Mouse (Mus musculus) layer of hippocampus, adult 2 months (tissue): ENCODE results near the gene Rbm28. TPM values are rescaled to one million over a fixed set of nuclear protein-coding genes. Genes with fewer than 3 reads are reported as not detected.

Experiments used
- DNase-seq, 2 experiments: peaks; one replicate each; pipeline ENCODE4 v3.0.0; 2022; ENCODE audit warnings: low spot score in 2 of 2
- H3K27ac ChIP-seq: fragments of 200-600 bp; 2 replicates; pipeline ENCODE4 v1.8.1; 2022
- H3K4me3 ChIP-seq: fragments of 200-600 bp; 2 replicates; pipeline ENCODE4 v1.8.1; 2022; ENCODE audit warnings: mild to moderate bottlenecking
- CTCF ChIP-seq: fragments of 200-600 bp; conservative IDR thresholded peaks from 2 replicates; pipeline ENCODE4 v1.8.1; 2022; ENCODE audit warnings: antibody characterized with exemption, mild to moderate bottlenecking, moderate library complexity
- long read RNA-seq, 2 experiments: library from polyadenylated mRNA; stranded (forward); transcript quantifications; one replicate each; pipeline ENCODE4 v2.0.0; 2021; ENCODE audit warnings: borderline mapping rate in 2 of 2
- total RNA-seq, 2 experiments: library from RNA; stranded (reverse); gene quantifications; 2 replicates each; pipeline ENCODE4 v1.2.3; 2021

Rbm28 gene
- total RNA-seq, result 10 to 100 TPM; 43.6 to 51.0 TPM
- long read RNA-seq, experiment 1, full-length matches to known transcripts, result 14 of 23 reads
- long read RNA-seq, experiment 1, partial matches to known transcripts, result 3 of 23 reads
- long read RNA-seq, experiment 1, other reads (novel, unspliced or antisense), result 6 of 23 reads
- long read RNA-seq, experiment 2, full-length matches to known transcripts, result 14 of 27 reads
- long read RNA-seq, experiment 2, partial matches to known transcripts, result 6 of 27 reads
- long read RNA-seq, experiment 2, other reads (novel, unspliced or antisense), result 7 of 27 reads

DNA sequence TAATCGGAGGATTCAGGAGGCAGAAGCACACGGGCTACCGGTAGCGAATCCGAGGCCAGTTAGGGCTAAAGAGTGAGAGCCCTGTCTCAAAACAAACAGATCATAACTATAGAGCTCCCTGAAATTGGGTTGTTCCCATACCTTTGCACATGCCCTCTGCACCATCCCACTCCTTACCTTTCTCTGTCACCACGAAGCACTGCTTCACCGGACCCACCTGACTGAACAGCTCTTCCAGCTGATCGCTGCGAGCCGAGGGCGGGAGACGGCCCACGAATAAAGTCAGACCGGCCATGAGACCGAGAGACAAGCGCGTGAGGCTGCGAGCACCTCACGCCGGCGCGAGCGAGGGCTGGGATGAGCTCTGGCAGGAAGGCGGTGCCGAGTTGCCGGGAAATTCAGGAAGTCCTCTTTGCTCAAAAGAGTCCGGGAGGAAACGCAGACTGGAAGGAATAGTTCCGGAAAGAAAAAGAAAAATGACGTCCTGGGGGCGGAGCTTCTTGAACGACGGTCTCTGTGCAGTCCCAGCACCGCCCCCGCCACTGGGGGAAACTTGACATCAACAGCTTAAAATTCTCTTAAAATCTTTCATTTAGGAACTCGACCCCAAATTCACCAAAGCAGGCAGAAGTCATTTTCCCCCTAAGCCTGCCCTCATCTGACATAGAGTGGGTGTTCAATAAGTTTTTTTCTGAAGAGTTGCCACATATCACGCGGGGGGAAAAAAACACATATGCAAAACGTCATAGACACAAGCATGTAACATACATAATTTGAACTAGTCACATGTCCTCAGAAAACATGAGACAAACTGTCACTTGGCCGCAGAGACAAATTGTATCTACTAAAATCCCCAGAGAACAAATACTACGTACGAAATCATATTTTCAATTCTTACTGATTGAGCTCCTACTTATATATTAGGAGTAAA is at the start of gene Rbm28:
TSS of gene Rbm28 (minus strand) at position 693 of the 931 bp plus-strand sequence.
- H3K27ac ChIP-seq, result peak within 1 kb of the TSS; percentile 83
- peak within 1 kb of the TSS; percentile 74 for H3K4me3 ChIP-seq
- TF ChIP-seq CTCF, result peak; percentile 31
- peak; percentile 91 to 95 for DNase-seq

GRCm38 (mm10) chr6:29214245-29214644 is 49.4 kb upstream of the Rbm28 start:
- TF ChIP-seq CTCF, result 0 out of 2 replicates have a peak, but pooled peaks have one; percentile 21
- no peak for DNase-seq
- Histone ChIP-seq H3K4me3 (no peak overlapping the region), H3K27ac (peak overlapping the region; percentile 39; the same call in 1 of the 2 replicates)

- Histone ChIP-seq H3K27ac (peak overlapping the region; percentile 39; the same call in 1 of the 2 replicates), H3K4me3 (no peak overlapping the region)
- DNase-seq, result no peak
- no peak for TF ChIP-seq CTCF
Observed at GRCm38 (mm10) chr6:29213436-29213835, 48.6 kb upstream of the Rbm28 start.

DNA sequence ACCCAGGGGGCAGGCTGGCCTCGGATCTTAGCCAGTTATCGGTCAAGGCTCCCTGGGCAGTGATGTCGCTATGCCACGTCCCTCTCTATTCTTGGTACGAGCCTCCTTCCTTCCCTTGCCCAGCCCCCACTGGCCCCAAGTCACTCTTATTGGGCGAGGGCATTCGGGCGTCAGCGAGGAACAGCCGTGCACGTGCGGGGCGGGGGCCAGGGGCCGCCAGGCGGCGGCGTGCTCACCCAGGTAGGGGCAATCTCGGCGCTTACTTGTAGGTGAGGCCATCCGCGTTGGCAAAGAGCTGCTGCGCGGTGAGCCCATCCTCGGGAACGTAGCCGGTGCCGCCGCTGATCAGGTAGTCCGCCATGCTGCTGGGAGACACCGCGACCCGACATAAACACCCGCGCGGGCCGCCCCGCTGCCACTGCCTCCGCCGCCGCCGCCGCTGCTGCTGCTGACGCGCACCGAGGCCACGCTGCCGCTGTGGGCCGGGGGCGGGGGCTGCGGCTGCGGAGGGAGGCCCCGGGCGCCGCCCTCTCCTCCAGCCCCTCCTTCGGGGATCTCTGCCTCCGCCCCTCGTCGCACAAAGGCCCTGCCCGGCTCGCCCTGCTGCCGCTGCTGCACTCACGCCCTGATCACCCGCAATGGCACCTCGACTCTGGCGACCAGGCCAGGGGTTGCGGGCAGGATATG is 47.1 kb upstream of the Rbm28 start:
- Histone ChIP-seq H3K4me3 (peak overlapping the region; percentile 83), H3K27ac (peak overlapping the region; percentile 90)
- DNase-seq, result peak; percentile 53 to 59
- TF ChIP-seq CTCF, result 0 out of 2 replicates have a peak, but pooled peaks have one; percentile 18

DNA sequence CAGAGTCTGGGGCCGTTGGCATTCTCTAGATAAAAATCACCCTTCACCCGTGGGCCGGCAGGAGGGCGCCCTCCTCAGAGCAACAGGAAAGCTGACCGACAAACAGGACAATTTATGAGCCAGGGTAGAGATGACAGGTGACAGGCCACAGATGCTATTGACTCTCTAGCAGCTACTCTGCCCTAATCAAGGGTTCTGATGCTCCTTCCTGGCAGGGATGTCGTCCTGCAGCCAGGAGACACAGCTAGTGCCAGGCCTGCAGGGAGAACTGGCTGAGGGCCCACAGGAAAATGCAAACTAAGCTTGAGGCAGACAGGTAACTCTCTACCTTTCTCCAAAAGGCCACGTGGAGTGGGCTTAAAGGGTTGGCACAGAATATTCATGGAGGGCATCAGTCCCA is 46.3 kb upstream of the Rbm28 start:
- Histone ChIP-seq H3K4me3 (peak overlapping the region; percentile 83), H3K27ac (peak overlapping the region; percentile 90)
- 0 out of 2 replicates have a peak, but pooled peaks have one; percentile 7 for TF ChIP-seq CTCF
- DNase-seq, result no peak

GRCm38 (mm10) chr6:29210231-29210936 is 45.6 kb upstream of the Rbm28 start:
- TF ChIP-seq CTCF, result no peak
- no peak overlapping the region for H3K27ac ChIP-seq
- no peak for DNase-seq
- no peak overlapping the region for H3K4me3 ChIP-seq

DNA sequence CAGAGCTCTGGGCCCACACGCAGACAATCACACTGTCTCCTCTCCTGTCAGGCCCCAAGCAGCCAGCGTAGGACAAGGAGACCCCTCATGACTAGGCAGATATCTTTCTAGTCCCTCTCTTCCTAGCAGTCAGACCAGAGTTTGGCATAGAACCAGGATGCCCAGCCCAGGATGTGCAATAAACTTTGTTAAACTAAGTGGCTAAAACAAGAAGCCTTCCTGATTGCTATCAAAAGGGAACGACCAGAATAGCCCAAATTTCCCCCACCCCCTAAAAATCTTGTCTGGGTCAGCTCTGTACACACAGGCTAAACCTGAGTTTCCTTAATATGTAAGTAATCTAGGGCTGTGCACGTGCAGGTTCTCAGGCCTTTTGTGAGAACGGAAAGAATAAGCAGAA is 43.4 kb upstream of the Rbm28 start:
- DNase-seq, result no peak
- no peak overlapping the region for H3K27ac ChIP-seq
- no peak for TF ChIP-seq CTCF
- no peak overlapping the region for H3K4me3 ChIP-seq

GRCm38 (mm10) chr6:29207017-29207416 is 42.2 kb upstream of the Rbm28 start:
- Histone ChIP-seq H3K27ac (no peak overlapping the region), H3K4me3 (no peak overlapping the region)
- TF ChIP-seq CTCF, result no peak
- no peak for DNase-seq

DNA sequence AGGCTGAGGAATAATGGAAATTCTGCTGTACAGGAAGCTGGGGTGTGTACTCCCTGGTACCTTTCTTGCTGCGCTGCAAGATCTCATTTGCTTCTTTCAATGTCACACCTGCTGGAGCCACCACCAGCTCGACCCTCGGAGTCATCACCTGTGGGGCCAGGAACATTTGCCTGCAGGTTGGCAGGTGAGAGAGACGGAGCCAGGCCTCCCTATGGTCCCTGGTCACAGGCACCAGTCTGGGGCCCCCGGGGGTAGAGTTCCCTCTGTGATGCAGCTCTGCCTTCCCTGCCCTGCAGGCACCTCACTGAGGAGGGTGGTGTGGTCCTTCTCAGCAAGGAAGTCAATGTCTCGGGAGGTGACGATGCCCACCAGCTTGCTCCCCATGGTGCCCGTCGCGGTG is 41.2 kb upstream of the Rbm28 start:
- TF ChIP-seq CTCF, result no peak
- DNase-seq, result no peak
- Histone ChIP-seq H3K27ac (no peak overlapping the region), H3K4me3 (no peak overlapping the region)

DNA sequence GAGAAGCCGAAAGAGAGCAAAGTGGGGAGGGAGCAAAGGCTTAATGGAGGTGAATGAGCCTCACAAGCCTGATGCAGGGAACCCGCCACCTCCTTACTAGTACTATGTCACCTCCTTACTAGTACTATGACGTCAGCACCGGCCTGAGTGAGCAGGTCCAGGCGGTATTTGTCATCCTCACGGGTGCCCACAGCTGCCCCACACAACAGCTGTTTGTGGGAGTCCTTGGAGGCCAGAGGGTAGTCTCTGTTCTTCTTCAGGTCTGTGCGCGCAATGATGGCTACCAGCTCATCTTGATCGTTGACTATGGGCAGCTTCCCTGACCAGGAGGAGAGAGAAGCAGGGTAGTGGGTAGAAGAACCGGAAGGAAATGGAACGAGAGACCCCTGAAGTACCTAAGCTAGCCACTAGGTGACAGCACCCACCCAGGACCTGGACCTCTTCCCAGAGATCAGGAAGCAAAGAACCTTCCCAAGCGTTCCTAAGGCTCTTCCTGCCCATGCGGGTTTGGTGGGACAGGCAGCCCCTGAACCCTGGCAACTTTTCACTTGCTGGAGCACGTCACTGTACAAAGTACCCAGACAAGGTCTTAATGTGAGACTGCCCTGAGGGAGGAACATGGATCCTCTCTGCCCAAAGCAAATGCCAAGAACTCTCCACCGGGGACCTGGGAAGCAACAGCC is 40.3 kb upstream of the Rbm28 start:
- peak in 1 of 2 experiments; percentile 48 for DNase-seq
- H3K4me3 ChIP-seq, result no peak overlapping the region

DNA sequence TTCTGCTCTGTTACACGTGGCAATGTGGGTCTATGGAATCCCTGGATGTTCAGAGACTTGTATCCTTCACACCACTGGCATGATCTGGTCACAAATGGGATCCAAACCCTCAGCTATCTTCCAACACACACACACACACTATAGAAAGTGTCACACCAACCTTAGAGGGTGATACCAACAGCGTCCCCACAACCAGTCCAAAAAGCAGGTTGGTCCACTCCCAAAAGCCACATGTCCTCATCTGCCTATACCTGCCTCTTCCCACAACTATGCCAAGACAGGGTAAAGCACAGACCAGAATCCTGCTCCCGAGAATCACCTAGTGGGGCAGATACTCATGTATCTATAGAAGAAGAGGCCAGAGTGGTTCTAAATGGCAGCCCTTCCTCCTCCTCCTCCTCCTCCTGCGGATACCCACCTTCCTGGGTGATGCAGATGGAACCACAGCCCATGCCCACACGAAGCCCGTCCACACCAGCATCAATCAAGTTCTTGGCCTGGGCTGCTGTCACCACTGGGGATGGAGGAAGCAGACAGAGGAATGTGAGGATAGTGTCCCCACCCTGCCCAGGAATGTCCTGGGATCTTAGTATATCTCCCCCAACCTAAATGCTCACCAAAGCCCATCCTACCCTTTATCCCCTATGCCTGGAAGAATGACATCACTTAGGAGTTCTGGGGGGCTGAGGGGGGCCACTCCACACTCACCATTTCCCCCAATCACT is 39.2 kb upstream of the Rbm28 start:
- no peak overlapping the region for H3K4me3 ChIP-seq
- no peak for TF ChIP-seq CTCF

More for the DNA sequence above, 40.3 kb upstream of the Rbm28 start:
- H3K27ac ChIP-seq, result no peak overlapping the region
- peak; percentile 94 for TF ChIP-seq CTCF

More for the DNA sequence above, 39.2 kb upstream of the Rbm28 start:
- H3K27ac ChIP-seq, result no peak overlapping the region
- no peak for DNase-seq
